Comparison of ENCODE assay signal across 32 mouse cellular contexts in genomic region chr2:134559422-134559821, GRCm38 (mm10). TPM values are rescaled to one million over a fixed set of nuclear protein-coding genes. Genes with fewer than 3 reads are reported as not detected.
A peak's percentile ranks its signal among the peaks of the same experiment; 100 is the strongest.
DNase-seq lines count a peak whose midpoint lies in the region; ATAC-seq and TF ChIP-seq lines count a peak whose summit lies in the region.
"Had no signal": no experiment of that assay in that cellular context is flagged by ENCODE, and none has a peak within 500 bp of the region (broad histone marks: within the 10 kb centered on the region; RNA-seq: fewer than 3 reads in every experiment).

No protein-coding gene starts in this region.

- 29% methylated on average over 3 of the region's 3 CpGs for WGBS in liver, adult 2 months
- WGBS in liver, embryonic 12.5 days (ENCODE audit: insufficient replicate concordance), result 71% methylated on average over 3 of the region's 3 CpGs
- WGBS in liver, postnatal 0 days (ENCODE audit: insufficient replicate concordance), result 67% methylated on average over 3 of the region's 3 CpGs
- 70% methylated on average over 3 of the region's 3 CpGs for WGBS in liver, embryonic 11.5 days
- WGBS in stomach, embryonic 15.5 days, result 73% methylated on average over 3 of the region's 3 CpGs
- WGBS in stomach, postnatal 0 days, result 57% methylated on average over 3 of the region's 3 CpGs

- no peak for TF ChIP-seq EP300 in liver, postnatal 0 days (IDR thresholded peaks at IDR 0.05; ENCODE audit: low read depth)
- TF ChIP-seq EP300 in stomach, postnatal 0 days (optimal IDR thresholded peaks at IDR 0.05), result no peak

- no peak overlapping the region for H3K9ac ChIP-seq in liver, adult 2 months (ENCODE audit: low read depth, low read length)
- no peak overlapping the region for H3K9ac ChIP-seq in liver, embryonic 12.5 days
- no peak overlapping the region for H3K9ac ChIP-seq in liver, postnatal 0 days (replicated peaks)
- no peak overlapping the region for H3K9ac ChIP-seq in liver, embryonic 11.5 days (ENCODE audit: low read depth, low read length)
- no peak overlapping the region for H3K9ac ChIP-seq in stomach, embryonic 15.5 days
- no peak overlapping the region for H3K9ac ChIP-seq in stomach, postnatal 0 days (ENCODE audit: low read length)
- H3K9ac ChIP-seq: embryonic facial prominence, embryonic 13.5 days; embryonic facial prominence, embryonic 15.5 days; forebrain, embryonic 12.5 days had no signal

- intact Hi-C loops in gastrocnemius, postnatal 14 days (cut with DNase I; ENCODE audit: low total_unique reads), result loop anchor here (10.0 kb wide), 1 partner anchor 115 kb away; no protein-coding TSS in a partner anchor

- no peak for TF ChIP-seq POLR2A in liver, adult 2 months (IDR thresholded peaks at IDR 0.05; ENCODE audit: extremely low read depth, insufficient read depth, low read length)

- no peak for TF ChIP-seq CTCF in liver, adult 2 months (IDR thresholded peaks at IDR 0.05; ENCODE audit: low read depth, low read length)
- TF ChIP-seq CTCF in liver, postnatal 0 days (IDR thresholded peaks at IDR 0.05; ENCODE audit: low read depth), result no peak
- TF ChIP-seq CTCF in stomach, postnatal 0 days (IDR thresholded peaks at IDR 0.05; ENCODE audit: low read depth), result no peak

- H3K27ac ChIP-seq in liver, adult 2 months (replicated peaks; ENCODE audit: insufficient read depth, low read depth, low read length), result no peak overlapping the region
- no peak overlapping the region for H3K27ac ChIP-seq in liver, embryonic 12.5 days
- peak overlapping the region; percentile 65 for H3K27ac ChIP-seq in liver, postnatal 0 days (ENCODE audit: low read depth)
- H3K27ac ChIP-seq in liver, embryonic 11.5 days (ENCODE audit: low read depth, low read length), result no peak overlapping the region
- H3K27ac ChIP-seq in stomach, embryonic 15.5 days, result no peak overlapping the region; the same call in 1 of the 2 replicates
- no peak overlapping the region; the same call in 1 of the 2 replicates for H3K27ac ChIP-seq in stomach, postnatal 0 days (replicated peaks)
- H3K27ac ChIP-seq: embryonic facial prominence, embryonic 13.5 days; embryonic facial prominence, embryonic 15.5 days; forebrain, embryonic 10.5 days; forebrain, embryonic 12.5 days had no signal

- H3K4me1 ChIP-seq in liver, adult 2 months (ENCODE audit: control insufficient read depth, insufficient read depth, low read length), result peaks cover 4% of the 10 kb centered on the region
- H3K4me1 ChIP-seq in liver, embryonic 12.5 days, result no peaks in the 10 kb centered on the region
- H3K4me1 ChIP-seq in liver, postnatal 0 days (ENCODE audit: insufficient read depth), result no peaks in the 10 kb centered on the region
- no peaks in the 10 kb centered on the region for H3K4me1 ChIP-seq in liver, embryonic 11.5 days (replicated peaks; ENCODE audit: control insufficient read depth, insufficient read depth, low read length)
- H3K4me1 ChIP-seq in stomach, embryonic 15.5 days, result no peaks in the 10 kb centered on the region
- no peaks in the 10 kb centered on the region for H3K4me1 ChIP-seq in stomach, postnatal 0 days (replicated peaks; ENCODE audit: control insufficient read depth, insufficient read depth)
- H3K4me1 ChIP-seq: embryonic facial prominence, embryonic 13.5 days; embryonic facial prominence, embryonic 15.5 days; forebrain, embryonic 10.5 days; forebrain, embryonic 12.5 days had no signal

- no peaks in the 10 kb centered on the region for H3K27me3 ChIP-seq in liver, adult 2 months (ENCODE audit: control insufficient read depth, insufficient read depth, low read length)
- no peaks in the 10 kb centered on the region for H3K27me3 ChIP-seq in liver, embryonic 12.5 days (replicated peaks)
- no peaks in the 10 kb centered on the region for H3K27me3 ChIP-seq in liver, postnatal 0 days (ENCODE audit: insufficient read depth, low read length)
- no peaks in the 10 kb centered on the region for H3K27me3 ChIP-seq in liver, embryonic 11.5 days (replicated peaks; ENCODE audit: control insufficient read depth, insufficient read depth, low read length)
- H3K27me3 ChIP-seq in stomach, embryonic 15.5 days (replicated peaks), result no peaks in the 10 kb centered on the region
- no peaks in the 10 kb centered on the region for H3K27me3 ChIP-seq in stomach, postnatal 0 days (ENCODE audit: control insufficient read depth, insufficient read depth, low read length)
- H3K27me3 ChIP-seq: CH12.LX; embryonic facial prominence, embryonic 13.5 days; embryonic facial prominence, embryonic 15.5 days; forebrain, embryonic 12.5 days had no signal

- ATAC-seq in liver, embryonic 12.5 days, result no peak
- ATAC-seq in liver, postnatal 0 days, result peak; percentile 58; the same call in 1 of the 2 replicates
- ATAC-seq in liver, embryonic 11.5 days (replicated peaks; ENCODE audit: low FRiP score), result no peak
- ATAC-seq in stomach, embryonic 15.5 days (ENCODE audit: insufficient read depth, low FRiP score, low read depth), result peak; percentile 85
- peak; percentile 96 for ATAC-seq in stomach, postnatal 0 days (ENCODE audit: low FRiP score, low TSS enrichment)
- ATAC-seq: activated CD4-positive, CD25-positive, alpha-beta regulatory T cell, adult 4 months; CD4-positive, CD25-positive, alpha-beta regulatory T cell, adult 4 months; forebrain, embryonic 14.5 days; Patski had no signal

- peak; percentile 85 for DNase-seq in liver, adult 2 months (ENCODE audit: extremely low read depth, low read depth, low spot score)
- DNase-seq in liver, postnatal 0 days, result no peak
- no peak for DNase-seq in liver, embryonic 11.5 days (ENCODE audit: low spot score)
- peak; percentile 23 for DNase-seq in stomach, postnatal 0 days (ENCODE audit: low spot score)
- no peak for DNase-seq in gastrocnemius, postnatal 14 days
- DNase-seq in layer of hippocampus, postnatal 25 days (ENCODE audit: extremely low spot score in 1 of 2, low spot score in 1 of 2), result no peak
- DNase-seq: adrenal gland, adult 2 months; adrenal gland, postnatal 10 days; adrenal gland, postnatal 25 days; B cell, adult 2 months; cerebellum, adult 11 months; cerebellum, adult 18-20 months; cerebellum, adult 8-10 months; cerebellum, adult 9-11 months; cerebellum, postnatal 14 days; cerebellum, postnatal 36 days; embryo, embryonic 11 days had no signal

- no peak overlapping the region for H3K4me3 ChIP-seq in liver, adult 2 months (ENCODE audit: insufficient read depth, low read depth, low read length)
- no peak overlapping the region for H3K4me3 ChIP-seq in liver, embryonic 12.5 days
- H3K4me3 ChIP-seq in liver, postnatal 0 days (ENCODE audit: low read depth, low read length), result no peak overlapping the region
- H3K4me3 ChIP-seq in liver, embryonic 11.5 days (ENCODE audit: low read depth, low read length), result no peak overlapping the region
- H3K4me3 ChIP-seq in stomach, embryonic 15.5 days (replicated peaks), result no peak overlapping the region
- H3K4me3 ChIP-seq in stomach, postnatal 0 days (ENCODE audit: low read depth, low read length), result no peak overlapping the region
- H3K4me3 ChIP-seq: embryonic facial prominence, embryonic 13.5 days; embryonic facial prominence, embryonic 15.5 days; erythroblast, embryonic 14.5 days; forebrain, embryonic 10.5 days; forebrain, embryonic 12.5 days had no signal

- H3K9me3 ChIP-seq in liver, embryonic 12.5 days (replicated peaks), result peaks cover 9% of the 10 kb centered on the region
- peaks cover 6% of the 10 kb centered on the region; the same call in 1 of the 2 replicates for H3K9me3 ChIP-seq in liver, postnatal 0 days (ENCODE audit: low read length)
- H3K9me3 ChIP-seq in liver, embryonic 11.5 days (ENCODE audit: control insufficient read depth, low read length), result no peaks in the 10 kb centered on the region; the same call in 1 of the 2 replicates
- H3K9me3 ChIP-seq in stomach, embryonic 15.5 days, result no peaks in the 10 kb centered on the region
- H3K9me3 ChIP-seq in stomach, postnatal 0 days (ENCODE audit: control insufficient read depth, low read length), result no peaks in the 10 kb centered on the region
- H3K9me3 ChIP-seq: G1E had no signal

- H3K79me2 ChIP-seq in liver, adult 2 months (ENCODE audit: control insufficient read depth, insufficient read depth, low read length), result no peaks in the 10 kb centered on the region

- no peak overlapping the region for H3K4me2 ChIP-seq in liver, embryonic 12.5 days
- 0 out of 2 replicates have a peak overlapping the region, but pooled peaks have one; percentile 29 for H3K4me2 ChIP-seq in liver, postnatal 0 days (ENCODE audit: low read depth, low read length)
- H3K4me2 ChIP-seq in liver, embryonic 11.5 days, result no peak overlapping the region
- H3K4me2 ChIP-seq in stomach, embryonic 15.5 days, result no peak overlapping the region
- H3K4me2 ChIP-seq in stomach, postnatal 0 days (replicated peaks; ENCODE audit: low read depth), result no peak overlapping the region
- H3K4me2 ChIP-seq: embryonic facial prominence, embryonic 13.5 days; embryonic facial prominence, embryonic 15.5 days; forebrain, embryonic 12.5 days had no signal

- no peaks in the 10 kb centered on the region for H3K36me3 ChIP-seq in liver, adult 2 months (ENCODE audit: control insufficient read depth, insufficient read depth, low read length)
- no peaks in the 10 kb centered on the region for H3K36me3 ChIP-seq in liver, embryonic 12.5 days
- no peaks in the 10 kb centered on the region for H3K36me3 ChIP-seq in liver, postnatal 0 days (replicated peaks; ENCODE audit: insufficient read depth, low read length)
- no peaks in the 10 kb centered on the region for H3K36me3 ChIP-seq in liver, embryonic 11.5 days (ENCODE audit: control insufficient read depth, insufficient read depth, low read length)
- no peaks in the 10 kb centered on the region for H3K36me3 ChIP-seq in stomach, embryonic 15.5 days
- no peaks in the 10 kb centered on the region for H3K36me3 ChIP-seq in stomach, postnatal 0 days (ENCODE audit: control insufficient read depth, insufficient read depth, low read length)
- H3K36me3 ChIP-seq: embryonic facial prominence, embryonic 13.5 days; embryonic facial prominence, embryonic 15.5 days; forebrain, embryonic 10.5 days; forebrain, embryonic 12.5 days; G1E had no signal

RNA-seq across cellular contexts. Expression of gene Hao1, which starts 5.3 kb away (rescaled TPM):
- 153 and 201 TPM in 2 replicates for total RNA-seq in liver, adult 2 months (2014; rRNA removed)
- polyA plus RNA-seq in liver, adult 2 months (2012; rRNA removed), result 45.1 and 45.9 TPM in 2 replicates
- polyA plus RNA-seq in liver, embryonic 12.5 days (2016; fragmentation: Nextera tagmentation; extraction: Ambion mirVana), result 0.10 TPM in 1 of 2 replicates, not detected in the other
- polyA plus RNA-seq in liver, postnatal 0 days (2015; fragmentation: Nextera tagmentation; extraction: Ambion mirVana), result 129 and 141 TPM in 2 replicates
- polyA plus RNA-seq in liver, embryonic 11.5 days (2014; fragmentation: Nextera tagmentation; extraction: Ambion mirVana), result not detected in 2 replicates
- polyA plus RNA-seq in stomach, embryonic 15.5 days (2015; fragmentation: Nextera tagmentation; extraction: Ambion mirVana), result 0.12 TPM in 2 replicates
- polyA plus RNA-seq in stomach, postnatal 0 days (2015; fragmentation: Nextera tagmentation; extraction: Ambion mirVana), result 0.25 and 0.38 TPM in 2 replicates
- not detected for total RNA-seq in gastrocnemius, postnatal 14 days (2021)
- total RNA-seq in layer of hippocampus, postnatal 25 days (2021), result not detected
- total RNA-seq: common myeloid progenitor, adult 5-6 weeks; G1E had no signal
- polyA plus RNA-seq: adrenal gland, adult 2 months; CD4-positive, CD25-positive, alpha-beta regulatory T cell, adult 4 months; embryonic facial prominence, embryonic 11.5 days; embryonic facial prominence, embryonic 15.5 days; erythroblast, embryonic 14.5 days; forebrain, embryonic 10.5 days; forebrain, embryonic 12.5 days; forebrain, embryonic 14.5 days; G1E; Patski had no signal

Comparison
In these comparisons a context has a peak if more than half of its experiments do, and no peak if none do; other contexts are left out.
1. DNase-seq: peak in liver, adult 2 months (single experiment) and stomach, postnatal 0 days (single experiment); none in liver, postnatal 0 days (single experiment), liver, embryonic 11.5 days (single experiment), gastrocnemius, postnatal 14 days (single experiment) and layer of hippocampus, postnatal 25 days (0 of 2).
2. ATAC-seq: peak in liver, postnatal 0 days (single experiment), stomach, embryonic 15.5 days (single experiment) and stomach, postnatal 0 days (single experiment); none in liver, embryonic 12.5 days (single experiment) and liver, embryonic 11.5 days (single experiment).
3. RNA of gene Hao1, which starts 5.3 kb away (polyA plus RNA-seq): 129 to 141 TPM in liver, postnatal 0 days and 45.1 to 45.9 TPM in liver, adult 2 months; 0.25 to 0.38 TPM in stomach, postnatal 0 days, 0.12 TPM in stomach, embryonic 15.5 days, 0.10 TPM in liver, embryonic 12.5 days and not detected in liver, embryonic 11.5 days; every median in the first group is over 10 times any median in the second.